Mouse (Mus musculus) liver, embryonic 14.5 days (tissue): Measurements from ENCODE around the gene Pi4kb. TPM values are rescaled to one million over a fixed set of nuclear protein-coding genes. Genes with fewer than 3 reads are reported as not detected.
A peak's percentile ranks its signal among the peaks of the same experiment; 100 is the strongest.
"Not testable (repeated sequence)": the region's sequence is repeated elsewhere in the genome, so short reads cannot be mapped to it uniquely, and the experiment has no call there.

Experiments
- ATAC-seq: fragments of 200-750 bp; cut with Nextera tagmentation; 2 replicates; pipeline ENCODE4 v1.8.0; 2017; ENCODE audit warnings: moderate number of reproducible peaks, mild to moderate bottlenecking, moderate library complexity; ENCODE audit not compliant: insufficient read depth
- DNase-seq, 3 experiments: peaks; one replicate each; pipeline ENCODE4 v3.0.0-alpha.2; 2012 to 2013; ENCODE audit warnings: low read depth in 3 of 3, low spot score in 3 of 3
- H3K27ac ChIP-seq: fragments of 300-500 bp; sonication (generic); 2 replicates; pipeline ENCODE4 v1.5.1; 2014; ENCODE audit warnings: moderate library complexity, mild to moderate bottlenecking, control low read depth, inconsistent platforms
- H3K27me3 ChIP-seq: fragments of 300-500 bp; sonication (generic); 2 replicates; pipeline ENCODE4 v1.6.1; 2014; ENCODE audit warnings: mild to moderate bottlenecking, low read length, moderate library complexity; ENCODE audit not compliant: control insufficient read depth, insufficient read depth
- H3K36me3 ChIP-seq: fragments of 300-500 bp; sonication (generic); replicated peaks from 2 replicates; pipeline ENCODE4 v1.6.1; 2014; ENCODE audit warnings: low read depth; ENCODE audit not compliant: control insufficient read depth, insufficient read depth
- H3K4me1 ChIP-seq, 2 experiments: fragments of 200-500 bp in 1 of 2; fragments of 300-500 bp in 1 of 2; sonication (generic) in 1 of 2; replicated peaks; 2 replicates each; pipeline ENCODE4 v1.6.1; 2012 to 2014; ENCODE audit warnings: antibody characterized with exemption in 1 of 2, inconsistent platforms in 1 of 2, low read length in 1 of 2; ENCODE audit not compliant: control insufficient read depth in 2 of 2, insufficient read depth in 2 of 2
- H3K4me2 ChIP-seq: fragments of 300-500 bp; sonication (generic); 2 replicates; pipeline ENCODE4 v1.6.1; 2014; ENCODE audit warnings: low read depth, mild to moderate bottlenecking, control low read depth, moderate library complexity
- H3K4me3 ChIP-seq, 2 experiments: fragments of 200-500 bp in 1 of 2; fragments of 300-500 bp in 1 of 2; sonication (generic) in 1 of 2; 2 replicates each; pipeline ENCODE4 v1.5.1; 2012 to 2014; ENCODE audit warnings: low read depth in 2 of 2, low read length in 2 of 2, mild to moderate bottlenecking in 2 of 2, control low read depth in 1 of 2, inconsistent platforms in 1 of 2, moderate library complexity in 1 of 2; ENCODE audit not compliant: insufficient read depth in 1 of 2
- H3K9ac ChIP-seq: fragments of 300-500 bp; sonication (generic); replicated peaks from 2 replicates; pipeline ENCODE4 v1.6.1; 2014; ENCODE audit warnings: mild to moderate bottlenecking, control low read depth, moderate library complexity
- H3K9me3 ChIP-seq: fragments of 300-500 bp; sonication (generic); 2 replicates; pipeline ENCODE4 v1.6.1; 2016; ENCODE audit warnings: low read length, mixed read lengths; ENCODE audit not compliant: control insufficient read depth
- CTCF ChIP-seq: IDR thresholded peaks from 2 replicates; pipeline ENCODE4 v1.5.1; 2016; ENCODE audit warnings: antibody characterized with exemption, low read depth, control low read depth
- EP300 ChIP-seq: IDR thresholded peaks from 2 replicates; pipeline ENCODE4 v1.6.1; 2016; ENCODE audit warnings: antibody characterized with exemption, low read depth
- WGBS: fragments of 180-500 bp; shearing (Covaris S2); extraction: QIAGEN DNeasy Blood & Tissue Kit; methylation state at CpG from one replicate; pipeline ENCODE4 v1.1.7; 2014; ENCODE audit not compliant: insufficient replicate concordance; 5-methylcytosine and 5-hydroxymethylcytosine counted together
- polyA plus RNA-seq, 2 experiments: library from polyadenylated mRNA; depleted of rRNA in 1 of 2; stranded (reverse) in 1 of 2; unstranded in 1 of 2; fragments of >200 nt; fragmentation: Nextera tagmentation in 1 of 2; extraction: Ambion mirVana in 1 of 2; gene quantifications; 2 replicates each; pipeline versions ENCODE4 v1.2.1 to v1.2.3; 2012 to 2014

The Pi4kb gene
- polyA plus RNA-seq, 2 experiments = 10.0 to 14.0 TPM

DNA sequence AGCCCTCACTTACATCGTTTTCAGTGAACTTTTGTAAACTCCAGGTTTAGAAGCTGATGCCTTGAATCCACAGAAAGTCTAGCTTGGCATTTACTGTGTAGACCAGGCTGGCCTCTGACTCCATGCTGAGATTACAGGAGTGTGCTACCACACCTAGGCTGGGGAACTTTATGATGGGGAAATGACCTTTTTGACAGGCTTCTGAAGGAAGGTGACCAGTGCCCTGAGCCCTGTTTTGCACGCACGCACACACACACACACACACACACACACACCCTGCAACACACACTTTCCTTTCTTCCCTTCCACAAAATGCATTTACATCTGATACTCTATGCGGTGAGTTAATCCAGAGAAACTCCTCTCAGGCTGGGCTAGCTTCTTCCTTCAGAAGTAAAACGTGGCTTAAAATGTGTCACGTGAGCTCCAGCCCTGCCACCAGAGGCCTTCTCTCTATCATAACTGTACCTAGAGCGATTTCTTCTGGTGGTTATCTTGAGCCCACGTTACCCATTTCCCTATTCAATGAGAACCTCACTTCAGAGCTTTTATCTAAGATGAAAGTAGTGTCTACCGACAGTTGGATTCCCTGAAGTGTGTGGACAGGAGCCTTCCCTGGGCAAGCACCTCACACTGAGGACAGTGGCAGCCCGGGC lies 43.0 kb upstream of the Pi4kb start:
- H3K27me3 ChIP-seq, H3K9ac ChIP-seq, H3K4me2 ChIP-seq, H3K9me3 ChIP-seq, H3K36me3 ChIP-seq, H3K4me3 ChIP-seq: not testable (repeated sequence)
- Histone ChIP-seq H3K27ac (peak overlapping the region; percentile 40; the same call in 1 of the 2 replicates), H3K4me1 (peaks cover 10 to 54% of the 10 kb centered on the region in 2 experiments)
- peak; percentile 54 for TF ChIP-seq EP300
- 35% methylated on average over 10 of the region's 10 CpGs for WGBS
- DNase-seq (peak in 2 of 3 experiments; percentile 41 to 53), ATAC-seq (peak; percentile 45)

DNA sequence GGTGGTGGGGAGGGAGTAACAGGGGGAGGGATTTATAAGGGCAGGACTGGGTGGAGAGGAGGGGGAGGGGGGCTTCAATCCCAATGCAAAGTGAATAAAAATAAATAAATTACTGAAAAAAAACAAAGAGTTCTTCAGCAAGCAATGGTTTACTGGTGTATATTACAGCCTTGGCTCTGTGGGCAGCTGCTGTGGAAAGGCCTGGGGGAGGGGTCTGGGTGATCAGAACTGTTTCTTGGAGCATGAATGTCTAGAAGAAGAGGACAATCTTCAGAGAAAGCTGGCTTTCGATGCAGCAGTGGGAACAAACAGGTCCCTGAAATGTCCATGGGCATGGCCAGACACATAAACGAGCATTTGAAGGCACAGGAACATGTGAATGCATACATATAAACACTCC lies 42.3 kb upstream of the Pi4kb start:
- not testable (repeated sequence) for H3K4me3 ChIP-seq, H3K27me3 ChIP-seq, H3K9me3 ChIP-seq, DNase-seq, H3K36me3 ChIP-seq, ATAC-seq, H3K9ac ChIP-seq
- WGBS = 38% methylated on average over 2 of the region's 2 CpGs
- H3K4me1 ChIP-seq = peaks cover 10 to 47% of the 10 kb centered on the region in 2 experiments
- peak overlapping the region; percentile 69 for H3K27ac ChIP-seq
- peak overlapping the region; percentile 72 for H3K4me2 ChIP-seq

DNA sequence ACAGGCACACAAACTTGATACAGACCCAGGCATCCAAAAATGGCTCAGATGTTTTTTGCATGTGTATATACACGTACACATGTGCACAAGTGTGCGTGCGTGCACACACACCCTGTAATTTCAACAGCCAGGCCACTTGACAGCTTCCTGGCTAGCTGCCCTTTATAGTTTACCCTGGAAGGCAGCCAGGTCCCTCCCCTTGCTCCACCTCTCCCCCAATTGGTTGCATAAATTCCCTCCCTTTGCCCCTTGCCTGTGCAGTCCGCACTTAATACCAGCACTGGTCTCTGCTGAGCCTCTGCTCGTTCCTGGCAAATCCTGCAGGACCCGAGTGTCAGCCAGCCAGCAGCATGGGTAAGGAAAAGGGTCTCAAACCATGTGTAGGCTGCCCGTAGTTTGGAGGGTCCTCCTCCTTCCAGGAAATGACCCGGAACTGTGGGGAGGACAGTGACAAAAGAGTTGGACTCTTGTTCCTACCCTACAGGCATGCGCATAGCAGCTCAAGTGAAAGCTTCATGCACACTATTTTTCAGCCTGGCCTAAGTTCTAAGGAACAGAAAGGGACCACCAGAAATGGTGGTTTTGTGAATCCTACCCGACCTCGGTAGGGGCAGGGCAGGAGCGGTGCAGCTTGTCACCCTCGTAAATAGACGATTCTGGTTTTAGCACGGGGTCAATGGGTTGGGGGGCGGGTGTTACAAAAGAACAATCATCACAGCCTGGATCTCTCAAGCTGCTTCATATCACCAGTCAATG lies 41.5 kb upstream of the Pi4kb start, which contains the start of gene Selenbp1:
Gene Selenbp1 (plus strand): TSS at position 248 of the 756 bp plus-strand sequence.
- Histone ChIP-seq H3K9me3 (no peaks in the 10 kb centered on the region), H3K4me2 (peak within 1 kb of the TSS; percentile 72), H3K36me3 (no peaks in the 10 kb centered on the region), H3K27me3 (no peaks in the 10 kb centered on the region), H3K4me1 (peaks cover 10 to 45% of the 10 kb centered on the region in 2 experiments), H3K9ac (peak within 1 kb of the TSS; percentile 64), H3K27ac (peak within 1 kb of the TSS; percentile 69), H3K4me3 (peak within 1 kb of the TSS; percentile 54 to 61)
- ATAC-seq (peak; percentile 80), DNase-seq (peak; percentile 55 to 57 (median 56))
- 4% methylated on average over 16 of the region's 16 CpGs for WGBS
- TF ChIP-seq CTCF (no peak), EP300 (no peak)

DNA sequence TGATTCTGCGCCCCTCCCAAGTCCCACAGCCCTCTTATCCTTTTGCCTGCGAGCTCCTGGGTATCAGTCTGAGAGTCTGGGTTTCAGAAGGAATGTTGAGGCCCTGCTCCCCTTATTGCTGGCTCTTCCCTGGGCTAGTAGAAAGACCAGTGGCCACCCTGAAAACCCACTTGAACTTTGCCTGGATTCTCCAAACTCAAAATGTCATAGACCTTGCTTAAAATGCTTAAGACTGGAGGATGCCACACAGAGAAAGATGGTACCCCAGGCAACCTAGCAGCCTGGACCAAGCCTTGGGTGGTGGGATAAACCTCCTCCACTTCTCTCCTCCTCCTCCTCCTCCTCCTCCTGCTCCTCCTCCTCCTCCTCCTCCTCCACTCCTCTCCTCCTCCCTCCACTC lies 40.9 kb upstream of the Pi4kb start:
- DNase-seq, H3K27ac ChIP-seq, H3K9ac ChIP-seq, H3K27me3 ChIP-seq, H3K9me3 ChIP-seq, H3K36me3 ChIP-seq: not testable (repeated sequence)
- H3K4me1 ChIP-seq = peaks cover 10 to 45% of the 10 kb centered on the region in 2 experiments
- H3K4me2 ChIP-seq = peak overlapping the region; percentile 72
- H3K4me3 ChIP-seq = peak overlapping the region in 1 of 2 experiments; percentile 54; a peak in 2 of 4 replicates
- WGBS = no CpG with 5 or more reads among the region's 2 CpGs
- ATAC-seq = 0 out of 2 replicates have a peak, but pooled peaks have one; percentile 8

DNA sequence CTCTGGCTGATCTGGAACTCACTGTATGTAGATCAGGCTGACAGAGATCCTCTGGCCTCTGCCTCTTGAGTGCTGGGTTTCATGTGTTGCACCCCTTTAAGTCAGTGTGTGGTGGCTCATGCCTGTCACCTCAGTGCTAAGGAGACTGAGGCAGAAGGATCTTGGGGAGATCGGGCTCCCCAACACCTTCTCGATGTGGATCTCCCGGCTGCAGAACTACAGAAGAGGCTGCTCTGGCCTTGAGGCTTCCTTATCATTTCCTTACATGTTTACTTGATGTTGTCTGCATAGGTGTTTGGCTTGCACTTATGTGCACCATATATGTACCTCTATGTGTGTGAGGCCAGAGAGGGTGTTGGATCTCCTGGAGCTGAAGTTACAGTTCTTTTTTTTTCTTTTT lies 40.0 kb upstream of the Pi4kb start:
- not testable (repeated sequence) for H3K4me3 ChIP-seq, H3K36me3 ChIP-seq, H3K27me3 ChIP-seq, DNase-seq, ATAC-seq, H3K27ac ChIP-seq, H3K9me3 ChIP-seq, H3K9ac ChIP-seq
- 22% methylated on average over 3 of the region's 3 CpGs for WGBS
- peak overlapping the region; percentile 26 for H3K4me2 ChIP-seq
- peaks cover 10 to 45% of the 10 kb centered on the region in 2 experiments for H3K4me1 ChIP-seq

DNA sequence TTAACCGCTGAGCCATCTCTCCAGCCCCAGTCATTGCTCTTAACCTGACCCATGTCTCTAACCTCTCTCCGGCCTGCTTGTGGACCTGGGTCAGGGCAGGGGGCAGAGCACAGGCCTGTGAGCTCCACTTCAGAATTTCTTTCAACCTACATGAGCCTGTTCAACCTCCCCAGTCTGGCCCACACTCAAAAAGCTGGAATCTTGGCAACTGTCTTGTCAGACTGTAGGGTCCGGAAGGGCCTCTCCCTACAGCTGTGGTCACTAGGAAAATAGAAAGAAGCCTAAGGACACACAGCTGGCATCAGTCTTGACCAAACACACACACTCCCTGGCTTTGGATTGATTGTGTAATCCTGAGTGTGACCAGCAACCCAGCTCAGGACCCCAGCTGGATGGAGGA lies 39.2 kb upstream of the Pi4kb start:
- not testable (repeated sequence) for H3K9me3 ChIP-seq, ATAC-seq, H3K36me3 ChIP-seq, H3K9ac ChIP-seq, H3K27ac ChIP-seq, H3K4me3 ChIP-seq, H3K27me3 ChIP-seq, DNase-seq
- peak overlapping the region; percentile 15; the same call in 1 of the 2 replicates for H3K4me2 ChIP-seq
- WGBS = 78% methylated on average over 3 of the region's 3 CpGs
- peaks cover 10 to 43% of the 10 kb centered on the region in 2 experiments for H3K4me1 ChIP-seq
